Mouse (Mus musculus): Measurements from ENCODE around the gene Slc6a15. TPM values are rescaled to one million over a fixed set of nuclear protein-coding genes. Genes with fewer than 3 reads are reported as not detected.

Slc6a15 gene
- 13.0 and 14.1 TPM in 2 replicates for polyA plus RNA-seq (2014; fragmentation: Nextera tagmentation; extraction: Ambion mirVana)

DNA sequence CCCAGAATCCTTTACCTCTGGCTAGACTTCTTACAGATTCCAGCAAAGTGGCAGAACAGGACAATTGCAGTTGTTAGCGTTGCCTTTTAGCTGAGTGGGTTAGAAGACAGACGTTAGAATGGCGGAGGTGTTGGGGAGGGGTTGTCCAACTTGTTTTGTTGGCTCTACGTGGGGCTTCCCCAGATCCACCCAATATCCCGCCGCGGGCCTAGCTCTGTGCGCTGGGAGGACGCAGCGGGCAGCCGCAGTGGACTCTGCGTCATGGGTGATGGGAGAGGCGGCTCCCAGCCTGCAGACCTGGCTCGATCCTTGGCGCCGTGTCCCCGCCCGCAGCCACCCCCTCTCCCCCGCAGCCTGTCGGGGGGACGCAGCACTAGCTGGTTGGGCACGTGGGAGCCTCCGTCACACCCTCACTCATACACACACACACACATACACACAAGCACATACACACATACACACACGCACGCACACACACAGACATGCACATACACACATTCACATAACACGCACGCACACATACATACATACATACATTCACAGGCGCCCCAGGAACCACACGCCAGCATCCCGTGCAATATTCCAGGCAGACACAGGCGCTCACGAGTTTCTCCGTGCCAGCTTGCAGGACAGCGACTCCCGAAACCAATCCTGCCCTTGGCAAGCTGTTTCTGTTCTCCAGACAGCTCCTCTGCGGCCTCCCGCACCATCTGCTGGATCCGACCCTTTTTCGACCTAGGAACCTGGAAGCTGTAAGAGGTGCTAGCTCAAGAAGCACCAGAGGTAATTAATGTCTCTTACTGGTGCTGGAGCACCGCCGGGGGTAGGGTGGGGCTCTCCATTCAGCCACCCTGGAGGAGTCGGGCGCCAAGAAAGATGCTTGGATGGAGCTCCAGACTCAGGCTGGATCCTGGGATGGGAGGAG is at the start of gene Slc6a15:
Gene Slc6a15 (plus strand): TSS at position 413 of the 925 bp plus-strand sequence.
- WGBS: under 1% methylated on average over 43 of the region's 43 CpGs
- H3K4me3 ChIP-seq (ENCODE audit: low read depth, low read length): peak within 1 kb of the TSS; percentile 52
- H3K36me3 ChIP-seq (ENCODE audit: control insufficient read depth, insufficient read depth, low read length): no peaks in the 10 kb centered on the region
- H3K27ac ChIP-seq (ENCODE audit: low read length): no peak within 1 kb of the TSS
- H3K4me2 ChIP-seq (replicated peaks; ENCODE audit: low read depth, low read length): peak within 1 kb of the TSS; percentile 98
- no peaks in the 10 kb centered on the region for H3K9me3 ChIP-seq (ENCODE audit: control insufficient read depth, low read depth, low read length)
- H3K9ac ChIP-seq (replicated peaks; ENCODE audit: low read depth, low read length): peak within 1 kb of the TSS; percentile 25
- no peaks in the 10 kb centered on the region for H3K27me3 ChIP-seq (ENCODE audit: control insufficient read depth, insufficient read depth, low read length)
- peak; percentile 56; the same call in 1 of the 2 replicates for ATAC-seq (ENCODE audit: insufficient number of reproducible peaks, insufficient read depth, low FRiP score, low read depth)
- H3K4me1 ChIP-seq (ENCODE audit: control insufficient read depth, insufficient read depth, low read length): 0 out of 2 replicates have a peak, but pooled peaks cover 11% of the 10 kb centered on the region

- no peak overlapping the region for H3K4me2 ChIP-seq (replicated peaks; ENCODE audit: low read depth, low read length)
- 71% methylated on average over 3 of the region's 3 CpGs for WGBS
- H3K36me3 ChIP-seq (ENCODE audit: control insufficient read depth, insufficient read depth, low read length): no peaks in the 10 kb centered on the region
- H3K9me3 ChIP-seq (ENCODE audit: control insufficient read depth, low read depth, low read length): no peaks in the 10 kb centered on the region
- no peaks in the 10 kb centered on the region for H3K4me1 ChIP-seq (ENCODE audit: control insufficient read depth, insufficient read depth, low read length)
- H3K9ac ChIP-seq (replicated peaks; ENCODE audit: low read depth, low read length): no peak overlapping the region
- H3K4me3 ChIP-seq (ENCODE audit: low read depth, low read length): no peak overlapping the region
- H3K27ac ChIP-seq (ENCODE audit: low read length): no peak overlapping the region
- no peaks in the 10 kb centered on the region for H3K27me3 ChIP-seq (ENCODE audit: control insufficient read depth, insufficient read depth, low read length)
- ATAC-seq (ENCODE audit: insufficient number of reproducible peaks, insufficient read depth, low FRiP score, low read depth): no peak
Measured at GRCm38 (mm10) chr10:103321941-103322340, 45.6 kb upstream of the Slc6a15 start.

GRCm38 (mm10) chr10:103323386-103323785 is 44.2 kb upstream of the Slc6a15 start:
- no peaks in the 10 kb centered on the region for H3K4me1 ChIP-seq (ENCODE audit: control insufficient read depth, insufficient read depth, low read length)
- H3K27ac ChIP-seq (ENCODE audit: low read length): no peak overlapping the region
- no peaks in the 10 kb centered on the region for H3K27me3 ChIP-seq (ENCODE audit: control insufficient read depth, insufficient read depth, low read length)
- no peaks in the 10 kb centered on the region for H3K9me3 ChIP-seq (ENCODE audit: control insufficient read depth, low read depth, low read length)
- WGBS: 89% methylated on average over 3 of the region's 3 CpGs
- H3K9ac ChIP-seq (replicated peaks; ENCODE audit: low read depth, low read length): no peak overlapping the region
- no peak overlapping the region for H3K4me2 ChIP-seq (replicated peaks; ENCODE audit: low read depth, low read length)
- H3K36me3 ChIP-seq (ENCODE audit: control insufficient read depth, insufficient read depth, low read length): no peaks in the 10 kb centered on the region
- no peak for ATAC-seq (ENCODE audit: insufficient number of reproducible peaks, insufficient read depth, low FRiP score, low read depth)
- no peak overlapping the region for H3K4me3 ChIP-seq (ENCODE audit: low read depth, low read length)

DNA sequence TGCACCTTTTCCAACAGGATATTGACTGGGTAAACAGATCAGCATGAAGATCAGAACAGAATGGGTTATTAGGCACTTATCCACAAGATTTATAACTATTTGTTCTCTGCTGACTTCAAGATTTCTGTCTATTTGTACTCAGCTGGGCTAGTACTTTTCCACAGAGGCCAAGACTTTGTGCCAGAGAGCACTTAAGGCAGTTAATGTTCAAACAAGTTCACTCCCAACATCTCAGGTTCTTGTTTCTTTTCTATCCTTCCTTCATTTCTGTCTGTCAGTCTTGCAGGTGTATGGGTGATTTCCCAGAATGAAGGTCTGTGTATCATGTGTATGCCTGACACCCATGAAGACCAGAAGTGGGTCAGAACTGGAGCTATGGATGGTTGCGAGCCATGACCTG is 33.3 kb upstream of the Slc6a15 start:
- H3K4me2 ChIP-seq (replicated peaks; ENCODE audit: low read depth, low read length): no peak overlapping the region
- WGBS: 91% methylated on average over 1 of the region's 1 CpGs
- no peaks in the 10 kb centered on the region for H3K4me1 ChIP-seq (ENCODE audit: control insufficient read depth, insufficient read depth, low read length)
- no peak overlapping the region for H3K9ac ChIP-seq (replicated peaks; ENCODE audit: low read depth, low read length)
- no peak for ATAC-seq (ENCODE audit: insufficient number of reproducible peaks, insufficient read depth, low FRiP score, low read depth)
- H3K4me3 ChIP-seq (ENCODE audit: low read depth, low read length): no peak overlapping the region
- no peaks in the 10 kb centered on the region for H3K9me3 ChIP-seq (ENCODE audit: control insufficient read depth, low read depth, low read length)
- H3K27me3 ChIP-seq (ENCODE audit: control insufficient read depth, insufficient read depth, low read length): no peaks in the 10 kb centered on the region
- no peak overlapping the region for H3K27ac ChIP-seq (ENCODE audit: low read length)
- H3K36me3 ChIP-seq (ENCODE audit: control insufficient read depth, insufficient read depth, low read length): no peaks in the 10 kb centered on the region

DNA sequence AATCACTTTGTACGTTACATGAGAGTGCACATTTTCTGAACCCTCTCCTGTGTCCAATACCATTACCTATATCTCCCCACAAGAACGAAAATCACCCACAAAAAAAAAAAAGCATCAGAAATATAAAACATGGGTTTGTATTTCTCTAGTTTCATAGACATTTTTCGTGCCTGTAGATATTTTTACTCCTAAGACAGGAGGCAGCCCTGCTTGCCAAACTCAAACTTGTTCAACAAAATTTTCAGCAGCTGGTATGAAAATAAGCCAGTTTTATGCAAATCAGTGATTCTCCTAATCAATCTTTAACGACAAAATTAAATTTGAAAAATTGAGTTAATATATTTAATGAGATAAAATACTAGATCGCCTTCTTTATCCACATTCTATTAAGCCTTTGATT is 27.7 kb upstream of the Slc6a15 start:
- Histone ChIP-seq H3K4me3 (ENCODE audit: low read depth, low read length) (no peak overlapping the region), H3K9me3 (ENCODE audit: control insufficient read depth, low read depth, low read length) (no peaks in the 10 kb centered on the region), H3K27ac (ENCODE audit: low read length) (no peak overlapping the region), H3K4me1 (ENCODE audit: control insufficient read depth, insufficient read depth, low read length) (no peaks in the 10 kb centered on the region), H3K4me2 (replicated peaks; ENCODE audit: low read depth, low read length) (no peak overlapping the region), H3K36me3 (ENCODE audit: control insufficient read depth, insufficient read depth, low read length) (no peaks in the 10 kb centered on the region), H3K9ac (replicated peaks; ENCODE audit: low read depth, low read length) (no peak overlapping the region), H3K27me3 (ENCODE audit: control insufficient read depth, insufficient read depth, low read length) (no peaks in the 10 kb centered on the region)
- 83% methylated on average over 5 of the region's 5 CpGs for WGBS
- ATAC-seq (ENCODE audit: insufficient number of reproducible peaks, insufficient read depth, low FRiP score, low read depth): no peak

- no peak overlapping the region for H3K27ac ChIP-seq (ENCODE audit: low read length)
- H3K9me3 ChIP-seq (ENCODE audit: control insufficient read depth, low read depth, low read length): no peaks in the 10 kb centered on the region
- no peak overlapping the region for H3K4me3 ChIP-seq (ENCODE audit: low read depth, low read length)
- no peak for ATAC-seq (ENCODE audit: insufficient number of reproducible peaks, insufficient read depth, low FRiP score, low read depth)
- no peaks in the 10 kb centered on the region for H3K27me3 ChIP-seq (ENCODE audit: control insufficient read depth, insufficient read depth, low read length)
- whole genome bisulfite sequencing: 59% methylated on average over 2 of the region's 2 CpGs
- H3K9ac ChIP-seq (replicated peaks; ENCODE audit: low read depth, low read length): no peak overlapping the region
- no peaks in the 10 kb centered on the region for H3K36me3 ChIP-seq (ENCODE audit: control insufficient read depth, insufficient read depth, low read length)
- H3K4me2 ChIP-seq (replicated peaks; ENCODE audit: low read depth, low read length): no peak overlapping the region
- no peaks in the 10 kb centered on the region for H3K4me1 ChIP-seq (ENCODE audit: control insufficient read depth, insufficient read depth, low read length)
Measured at GRCm38 (mm10) chr10:103346797-103347196, 20.8 kb upstream of the Slc6a15 start.

GRCm38 (mm10) chr10:103368296-103369080 is 905 bp downstream of the Slc6a15 start:
- under 1% methylated on average over 37 of the region's 37 CpGs for WGBS
- no peak overlapping the region for H3K27ac ChIP-seq (ENCODE audit: low read length)
- 0 out of 2 replicates have a peak, but pooled peaks cover 11% of the 10 kb centered on the region for H3K4me1 ChIP-seq (ENCODE audit: control insufficient read depth, insufficient read depth, low read length)
- H3K36me3 ChIP-seq (ENCODE audit: control insufficient read depth, insufficient read depth, low read length): no peaks in the 10 kb centered on the region
- peak overlapping the region; percentile 52 for H3K4me3 ChIP-seq (ENCODE audit: low read depth, low read length)
- peak; percentile 47; the same call in 1 of the 2 replicates for ATAC-seq (ENCODE audit: insufficient number of reproducible peaks, insufficient read depth, low FRiP score, low read depth)
- H3K9ac ChIP-seq (replicated peaks; ENCODE audit: low read depth, low read length): peak overlapping the region; percentile 14
- no peaks in the 10 kb centered on the region for H3K27me3 ChIP-seq (ENCODE audit: control insufficient read depth, insufficient read depth, low read length)
- H3K9me3 ChIP-seq (ENCODE audit: control insufficient read depth, low read depth, low read length): no peaks in the 10 kb centered on the region
- peak overlapping the region; percentile 98 for H3K4me2 ChIP-seq (replicated peaks; ENCODE audit: low read depth, low read length)

DNA sequence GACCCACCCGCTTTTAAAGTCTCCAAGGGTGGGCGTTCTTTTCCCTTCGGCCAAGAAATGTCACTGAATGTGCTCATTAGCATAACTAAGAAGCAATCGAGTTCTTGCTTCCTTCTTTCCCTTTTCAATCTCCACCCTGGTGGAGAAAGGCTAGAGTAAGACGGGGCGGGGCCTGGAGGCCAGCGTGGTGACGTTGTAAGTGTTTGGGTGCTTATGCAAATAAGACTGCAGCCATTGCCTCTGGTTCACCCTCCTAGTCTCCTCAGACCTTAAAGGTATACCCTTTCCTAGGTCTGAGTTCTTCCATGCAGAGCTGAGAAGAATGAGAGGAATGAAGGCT is 1.5 kb downstream of the Slc6a15 start:
- Histone ChIP-seq H3K27ac (ENCODE audit: low read length) (no peak overlapping the region), H3K27me3 (ENCODE audit: control insufficient read depth, insufficient read depth, low read length) (no peaks in the 10 kb centered on the region), H3K36me3 (ENCODE audit: control insufficient read depth, insufficient read depth, low read length) (no peaks in the 10 kb centered on the region), H3K4me3 (ENCODE audit: low read depth, low read length) (peak overlapping the region; percentile 52), H3K4me2 (replicated peaks; ENCODE audit: low read depth, low read length) (peak overlapping the region; percentile 98), H3K9ac (replicated peaks; ENCODE audit: low read depth, low read length) (no peak overlapping the region; the same call in 1 of the 2 replicates), H3K4me1 (ENCODE audit: control insufficient read depth, insufficient read depth, low read length) (0 out of 2 replicates have a peak, but pooled peaks cover 11% of the 10 kb centered on the region), H3K9me3 (ENCODE audit: control insufficient read depth, low read depth, low read length) (no peaks in the 10 kb centered on the region)
- WGBS: under 1% methylated on average over 8 of the region's 8 CpGs
- peak; percentile 93 for ATAC-seq (ENCODE audit: insufficient number of reproducible peaks, insufficient read depth, low FRiP score, low read depth)
